Mouse (Mus musculus): ENCODE measurements at regions not wholly inside any gene's neighbourhood (a gene's known extent, or its start where the extent isn't known, plus 50 kb on each side); places are given as distances from the start of the nearest gene placed in this dataset.

GRCm38 (mm10) chr16:39151325-39152318 lies 259.2 kb downstream of the Igsf11 start:
- Histone ChIP-seq H3K27ac (ENCODE audit: insufficient read depth, low read depth, low read length) (no peak overlapping the region), H3K4me3 (ENCODE audit: insufficient read depth, low read length) (no peak overlapping the region), H3K4me1 (ENCODE audit: control insufficient read depth, insufficient read depth, low read length) (no peaks in the 10 kb centered on the region)
- TF ChIP-seq CTCF (IDR thresholded peaks at IDR 0.05; ENCODE audit: low read depth, low read length) = no peak
- TF ChIP-seq POLR2A (IDR thresholded peaks at IDR 0.05; ENCODE audit: borderline replicate concordance, low read depth, low read length) = no peak

DNA sequence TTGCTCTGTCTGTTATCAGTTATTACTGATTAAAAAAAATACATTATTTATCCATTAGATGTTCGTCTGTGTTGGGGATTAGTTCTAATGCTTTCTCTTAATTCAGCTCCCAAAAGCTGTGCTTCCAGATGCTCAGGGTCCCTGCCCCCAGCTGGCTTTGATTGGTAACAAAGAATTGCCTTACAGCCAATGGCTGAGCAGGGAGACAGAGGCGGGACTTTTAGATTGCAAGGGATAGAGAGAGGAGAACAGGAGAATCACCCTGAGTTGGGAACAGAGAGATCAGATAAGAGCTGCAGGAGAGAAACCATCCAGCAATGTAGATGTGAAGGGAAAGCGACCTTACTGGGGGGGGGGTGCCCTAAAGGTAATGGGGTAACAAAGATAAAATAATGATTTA lies 266.4 kb downstream of the Igsf11 start:
- TF ChIP-seq POLR2A (IDR thresholded peaks at IDR 0.05; ENCODE audit: borderline replicate concordance, low read depth, low read length) = no peak
- no peak for TF ChIP-seq CTCF (IDR thresholded peaks at IDR 0.05; ENCODE audit: low read depth, low read length)
- Histone ChIP-seq H3K4me1 (ENCODE audit: control insufficient read depth, insufficient read depth, low read length) (no peaks in the 10 kb centered on the region), H3K4me3 (ENCODE audit: insufficient read depth, low read length) (no peak overlapping the region), H3K27ac (ENCODE audit: insufficient read depth, low read depth, low read length) (no peak overlapping the region)

DNA sequence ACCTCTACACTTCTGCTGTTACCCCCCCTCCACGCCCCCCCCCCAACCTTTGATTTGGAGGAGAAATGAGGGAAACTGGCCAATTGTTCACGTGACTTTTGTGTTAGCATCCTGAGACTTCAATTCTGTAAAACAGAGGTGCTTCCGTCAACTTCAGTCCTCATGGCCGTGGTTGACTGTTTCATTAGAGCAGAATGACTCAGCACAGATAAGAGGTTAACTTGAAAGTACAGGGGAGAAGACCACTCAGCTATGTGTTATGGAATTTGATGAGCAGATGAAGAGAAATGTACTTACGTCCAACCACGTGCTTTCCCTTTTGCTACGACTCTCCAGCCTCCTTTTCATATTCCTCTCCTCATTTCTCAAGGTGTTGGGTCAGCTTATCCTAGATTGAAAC lies 267.3 kb downstream of the Igsf11 start:
- TF ChIP-seq CTCF (IDR thresholded peaks at IDR 0.05; ENCODE audit: low read depth, low read length) = no peak
- TF ChIP-seq POLR2A (IDR thresholded peaks at IDR 0.05; ENCODE audit: borderline replicate concordance, low read depth, low read length) = no peak
- Histone ChIP-seq H3K4me1 (ENCODE audit: control insufficient read depth, insufficient read depth, low read length) (no peaks in the 10 kb centered on the region), H3K4me3 (ENCODE audit: insufficient read depth, low read length) (no peak overlapping the region), H3K27ac (ENCODE audit: insufficient read depth, low read depth, low read length) (no peak overlapping the region)

DNA sequence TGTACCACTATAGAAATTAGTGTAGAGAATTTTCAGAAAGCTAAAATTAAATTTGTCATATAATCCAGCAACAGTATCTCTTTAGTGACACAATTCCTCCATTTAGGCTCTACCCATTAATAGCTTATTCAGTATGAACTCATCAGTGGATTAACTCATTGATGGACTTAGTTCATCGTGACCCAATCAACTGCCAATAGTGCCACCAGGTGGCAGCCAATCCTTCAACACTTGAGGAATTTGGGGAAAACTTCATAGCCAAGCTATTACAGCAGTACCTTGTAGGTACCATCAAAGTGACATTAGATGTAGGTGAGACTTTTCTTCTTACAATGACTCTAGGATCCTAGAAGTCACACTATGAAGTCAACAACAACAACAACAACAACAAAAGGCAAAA lies 270.2 kb downstream of the Igsf11 start:
- TF ChIP-seq CTCF (IDR thresholded peaks at IDR 0.05; ENCODE audit: low read depth, low read length) = no peak
- TF ChIP-seq POLR2A (IDR thresholded peaks at IDR 0.05; ENCODE audit: borderline replicate concordance, low read depth, low read length) = no peak
- H3K4me3 ChIP-seq (ENCODE audit: insufficient read depth, low read length) = no peak overlapping the region
- no peak overlapping the region for H3K27ac ChIP-seq (ENCODE audit: insufficient read depth, low read depth, low read length)
- no peaks in the 10 kb centered on the region for H3K4me1 ChIP-seq (ENCODE audit: control insufficient read depth, insufficient read depth, low read length)

- Histone ChIP-seq H3K4me3 (ENCODE audit: insufficient read depth, low read length) (no peak overlapping the region), H3K27ac (ENCODE audit: insufficient read depth, low read depth, low read length) (no peak overlapping the region), H3K4me1 (ENCODE audit: control insufficient read depth, insufficient read depth, low read length) (no peaks in the 10 kb centered on the region)
- no peak for TF ChIP-seq POLR2A (IDR thresholded peaks at IDR 0.05; ENCODE audit: borderline replicate concordance, low read depth, low read length)
- no peak for TF ChIP-seq CTCF (IDR thresholded peaks at IDR 0.05; ENCODE audit: low read depth, low read length)
Observed at GRCm38 (mm10) chr16:39191861-39192260, 299.4 kb downstream of the Igsf11 start.

DNA sequence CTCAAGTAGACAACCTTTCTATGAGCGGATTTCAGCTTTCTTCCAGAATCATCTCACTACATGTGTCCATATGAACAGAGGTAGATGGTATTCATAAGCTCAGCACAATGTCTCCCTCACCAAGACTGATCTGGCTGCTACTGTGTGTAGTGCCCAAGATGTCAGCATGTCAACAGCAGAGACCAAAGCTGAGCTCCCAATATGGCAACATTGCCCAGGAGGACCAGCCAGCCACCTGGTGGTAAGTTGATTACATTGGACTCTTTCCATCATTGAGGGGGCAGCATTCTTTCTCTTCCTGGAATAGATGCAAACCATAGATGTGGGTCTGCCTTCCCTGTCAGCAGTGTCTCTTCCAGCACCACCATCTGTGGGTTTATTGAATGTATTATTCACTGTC lies 303.0 kb downstream of the Igsf11 start:
- Histone ChIP-seq H3K4me3 (ENCODE audit: insufficient read depth, low read length) (no peak overlapping the region), H3K27ac (ENCODE audit: insufficient read depth, low read depth, low read length) (no peak overlapping the region), H3K4me1 (ENCODE audit: control insufficient read depth, insufficient read depth, low read length) (no peaks in the 10 kb centered on the region)
- no peak for TF ChIP-seq POLR2A (IDR thresholded peaks at IDR 0.05; ENCODE audit: borderline replicate concordance, low read depth, low read length)

GRCm38 (mm10) chr16:39196896-39197295 lies 304.4 kb downstream of the Igsf11 start:
- no peak for TF ChIP-seq POLR2A (IDR thresholded peaks at IDR 0.05; ENCODE audit: borderline replicate concordance, low read depth, low read length)
- TF ChIP-seq CTCF (IDR thresholded peaks at IDR 0.05; ENCODE audit: low read depth, low read length) = no peak
- H3K27ac ChIP-seq (ENCODE audit: insufficient read depth, low read depth, low read length) = no peak overlapping the region

DNA sequence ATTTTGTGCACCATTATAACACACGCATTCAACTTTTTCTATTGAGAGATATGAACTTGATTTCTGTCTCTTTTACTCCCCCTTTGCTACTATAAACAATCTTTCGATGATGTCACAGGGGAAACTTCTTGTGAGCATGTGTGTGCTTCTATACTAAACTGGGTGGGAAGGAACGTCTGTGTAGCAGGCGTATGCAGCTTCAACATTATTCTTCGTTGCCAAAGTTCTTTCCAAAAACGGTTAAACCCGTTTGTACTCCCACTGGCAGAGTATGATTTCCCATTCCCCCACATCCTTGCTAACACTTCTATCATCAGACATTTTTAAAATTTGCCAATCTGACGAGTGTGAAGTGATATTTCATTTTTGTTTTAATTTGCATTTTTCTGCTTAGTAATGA lies 331.1 kb downstream of the Igsf11 start:
- Histone ChIP-seq H3K4me1 (ENCODE audit: control insufficient read depth, insufficient read depth, low read length) (no peaks in the 10 kb centered on the region), H3K27ac (ENCODE audit: insufficient read depth, low read depth, low read length) (no peak overlapping the region), H3K4me3 (ENCODE audit: insufficient read depth, low read length) (no peak overlapping the region)
- TF ChIP-seq POLR2A (IDR thresholded peaks at IDR 0.05; ENCODE audit: borderline replicate concordance, low read depth, low read length) (no peak), CTCF (IDR thresholded peaks at IDR 0.05; ENCODE audit: low read depth, low read length) (no peak)

More at GRCm38 (mm10) chr16:39196896-39197295, 304.4 kb downstream of the Igsf11 start:
- H3K4me3 ChIP-seq (ENCODE audit: insufficient read depth, low read length) = no peak overlapping the region
- no peaks in the 10 kb centered on the region for H3K4me1 ChIP-seq (ENCODE audit: control insufficient read depth, insufficient read depth, low read length)

DNA sequence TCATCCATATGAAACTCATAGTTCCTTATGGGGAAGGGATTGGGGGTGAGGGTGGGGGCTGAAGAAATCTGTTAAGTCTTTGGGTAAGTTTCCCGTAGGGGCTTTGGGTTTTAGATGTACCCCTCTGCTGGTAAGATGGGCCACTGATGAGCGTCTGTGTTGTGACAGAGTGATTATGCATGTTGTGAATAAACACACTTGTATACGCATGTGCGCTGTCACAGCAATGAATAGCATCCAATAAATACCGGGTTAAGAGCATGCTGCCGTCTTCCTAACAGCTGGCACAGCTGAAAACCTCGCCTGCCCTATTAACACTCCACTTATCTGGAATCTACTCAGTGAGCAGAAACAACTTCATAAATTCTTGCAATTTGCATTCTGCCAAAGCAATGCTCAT lies 337.0 kb downstream of the Igsf11 start:
- TF ChIP-seq CTCF (IDR thresholded peaks at IDR 0.05; ENCODE audit: low read depth, low read length) = no peak
- TF ChIP-seq POLR2A (IDR thresholded peaks at IDR 0.05; ENCODE audit: borderline replicate concordance, low read depth, low read length) = no peak
- no peaks in the 10 kb centered on the region for H3K4me1 ChIP-seq (ENCODE audit: control insufficient read depth, insufficient read depth, low read length)
- H3K27ac ChIP-seq (ENCODE audit: insufficient read depth, low read depth, low read length) = no peak overlapping the region
- no peak overlapping the region for H3K4me3 ChIP-seq (ENCODE audit: insufficient read depth, low read length)

DNA sequence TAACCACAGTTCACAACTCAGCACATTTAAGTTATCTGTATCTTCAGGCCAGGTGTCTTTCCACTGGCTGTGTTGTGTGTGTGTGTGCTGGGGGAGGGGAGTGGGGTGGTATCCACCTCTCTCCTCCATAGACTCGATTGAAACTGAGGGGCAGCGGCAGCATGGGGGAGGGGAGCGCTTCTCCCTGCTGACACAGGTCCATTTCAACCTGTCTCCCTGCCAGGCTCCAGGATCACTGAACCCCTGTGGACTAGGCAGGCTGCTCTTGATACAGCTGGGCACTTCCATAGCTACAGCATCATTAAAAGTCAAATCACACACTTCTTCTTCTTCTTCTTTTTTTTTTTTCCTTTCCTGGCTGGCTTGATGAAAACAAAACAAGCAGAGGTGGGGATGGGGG lies 338.0 kb downstream of the Igsf11 start:
- Histone ChIP-seq H3K27ac (ENCODE audit: insufficient read depth, low read depth, low read length) (no peak overlapping the region), H3K4me3 (ENCODE audit: insufficient read depth, low read length) (no peak overlapping the region), H3K4me1 (ENCODE audit: control insufficient read depth, insufficient read depth, low read length) (no peaks in the 10 kb centered on the region)
- no peak for TF ChIP-seq CTCF (IDR thresholded peaks at IDR 0.05; ENCODE audit: low read depth, low read length)
- no peak for TF ChIP-seq POLR2A (IDR thresholded peaks at IDR 0.05; ENCODE audit: borderline replicate concordance, low read depth, low read length)

All from bone marrow macrophage, adult 2 months (primary cell).